Mouse (Mus musculus) midbrain, embryonic 16.5 days (tissue): Measurements from ENCODE around the gene Gm21854. TPM values are rescaled to one million over a fixed set of nuclear protein-coding genes. Genes with fewer than 3 reads are reported as not detected.
"Not testable (repeated sequence)": the region's sequence is repeated elsewhere in the genome, so short reads cannot be mapped to it uniquely, and the experiment has no call there.

Source experiments
- ATAC-seq: fragments of 200-750 bp; cut with Nextera tagmentation; 2 replicates; pipeline ENCODE4 v1.8.0; 2017; ENCODE audit warnings: moderate TSS enrichment
- H3K27ac ChIP-seq: fragments of 300-500 bp; sonication (generic); 2 replicates; pipeline ENCODE4 v1.5.1; 2014; ENCODE audit warnings: mild to moderate bottlenecking, low read length, mixed read lengths
- H3K27me3 ChIP-seq: fragments of 300-500 bp; sonication (generic); 2 replicates; pipeline ENCODE4 v1.6.1; 2014; ENCODE audit warnings: low read depth, low read length, mixed read lengths; ENCODE audit not compliant: control insufficient read depth, insufficient read depth
- H3K36me3 ChIP-seq: fragments of 300-500 bp; sonication (generic); 2 replicates; pipeline ENCODE4 v1.6.1; 2014; ENCODE audit warnings: mild to moderate bottlenecking, low read length, moderate library complexity, mixed read lengths; ENCODE audit not compliant: control insufficient read depth, insufficient read depth
- H3K4me1 ChIP-seq: fragments of 300-500 bp; sonication (generic); 2 replicates; pipeline ENCODE4 v1.6.1; 2014; ENCODE audit warnings: mild to moderate bottlenecking, low read length, mixed read lengths; ENCODE audit not compliant: control insufficient read depth, insufficient read depth
- H3K4me2 ChIP-seq: fragments of 300-500 bp; sonication (generic); 2 replicates; pipeline ENCODE4 v1.6.1; 2014; ENCODE audit warnings: mild to moderate bottlenecking, low read length, mixed read lengths
- H3K4me3 ChIP-seq: fragments of 300-500 bp; sonication (generic); 2 replicates; pipeline ENCODE4 v1.5.1; 2014; ENCODE audit warnings: low read depth, mild to moderate bottlenecking, low read length, moderate library complexity, mixed read lengths
- H3K9ac ChIP-seq: fragments of 300-500 bp; sonication (generic); 2 replicates; pipeline ENCODE4 v1.6.1; 2014; ENCODE audit warnings: low read depth, low read length, mixed read lengths
- H3K9me3 ChIP-seq: fragments of 300-500 bp; sonication (generic); replicated peaks from 2 replicates; pipeline ENCODE4 v1.6.1; 2014; ENCODE audit warnings: mild to moderate bottlenecking, low read length, mixed read lengths; ENCODE audit not compliant: control insufficient read depth, poor library complexity, severe bottlenecking
- polyA plus RNA-seq: library from polyadenylated mRNA; unstranded; fragments of >200 nt; fragmentation: Nextera tagmentation; extraction: Ambion mirVana; gene quantifications from 2 replicates; pipeline ENCODE4 v1.2.1, GENCODE M21; 2015

Gm21854 gene
- not detected in 2 replicates for polyA plus RNA-seq

- not testable (repeated sequence) for H3K4me1 ChIP-seq, H3K9ac ChIP-seq, H3K4me2 ChIP-seq, H3K27me3 ChIP-seq, H3K9me3 ChIP-seq, H3K27ac ChIP-seq, H3K4me3 ChIP-seq, ATAC-seq, H3K36me3 ChIP-seq
Observed at GRCm38 (mm10) chrY:5656686-5657085, at the start of gene Gm21854. Gm21854 (plus strand) TSS chrY:5656986.

Other genes starting within 250 kb of the Gm21854 start
- gene Gm20914, start 69.0 kb downstream of the Gm21854 start, polyA plus RNA-seq = not detected in 2 replicates
- not detected in 2 replicates for gene Gm28171, start 136.4 kb downstream of the Gm21854 start, polyA plus RNA-seq